Mouse (Mus musculus): ENCODE measurements around the gene Zfp800. TPM values are rescaled to one million over a fixed set of nuclear protein-coding genes. Genes with fewer than 3 reads are reported as not detected.

The Zfp800 gene
- polyA plus RNA-seq, 1 experiment from 2014 or later = 19.6 TPM

GRCm38 (mm10) chr6:28369966-28370683 lies 27.7 kb downstream of the Zfp800 start:
- Histone ChIP-seq H3K36me3 (ENCODE audit: control insufficient read depth, insufficient read depth, low read length) (no peaks in the 10 kb centered on the region), H3K4me3 (ENCODE audit: low read depth, low read length) (no peak overlapping the region), H3K9me3 (replicated peaks; ENCODE audit: control insufficient read depth, low read length) (no peaks in the 10 kb centered on the region), H3K9ac (ENCODE audit: low read length) (no peak overlapping the region), H3K4me1 (ENCODE audit: control insufficient read depth, insufficient read depth, low read length) (peaks cover 10% of the 10 kb centered on the region; the same call in 1 of the 2 replicates), H3K27ac (ENCODE audit: low read depth, low read length) (peak overlapping the region; percentile 48; the same call in 1 of the 2 replicates), H3K4me2 (ENCODE audit: low read length) (no peak overlapping the region), H3K27me3 (replicated peaks; ENCODE audit: control insufficient read depth, insufficient read depth, low read length) (no peaks in the 10 kb centered on the region)
- DNase-seq (ENCODE audit: low spot score) = peak; percentile 81
- 21% methylated on average over 6 of the region's 6 CpGs for WGBS
- peak; percentile 91 for ATAC-seq

DNA sequence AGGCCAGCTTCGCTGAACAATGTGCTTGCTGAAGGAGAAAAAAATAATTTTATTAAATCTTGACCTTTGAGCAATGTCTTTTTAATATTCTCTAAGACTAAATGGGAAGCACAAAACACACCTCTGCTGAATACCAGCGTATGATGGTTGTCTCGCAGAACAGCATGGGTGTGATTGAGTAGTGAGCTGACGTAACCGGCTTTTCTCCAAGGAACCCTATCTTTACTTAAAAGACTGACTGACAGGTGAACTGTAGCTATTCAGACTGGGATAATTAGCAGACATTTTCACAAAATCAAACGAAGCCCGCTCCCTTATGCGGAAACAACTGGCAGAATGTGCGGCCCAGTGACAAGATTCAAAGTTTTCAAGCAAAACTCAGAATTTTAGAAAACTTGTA lies 30.2 kb downstream of the Zfp800 start:
- Histone ChIP-seq H3K4me1 (ENCODE audit: control insufficient read depth, insufficient read depth, low read length) (peaks cover 10% of the 10 kb centered on the region; the same call in 1 of the 2 replicates), H3K36me3 (ENCODE audit: control insufficient read depth, insufficient read depth, low read length) (no peaks in the 10 kb centered on the region), H3K9ac (ENCODE audit: low read length) (no peak overlapping the region), H3K4me3 (ENCODE audit: low read depth, low read length) (no peak overlapping the region), H3K4me2 (ENCODE audit: low read length) (no peak overlapping the region), H3K27ac (ENCODE audit: low read depth, low read length) (no peak overlapping the region), H3K9me3 (replicated peaks; ENCODE audit: control insufficient read depth, low read length) (no peaks in the 10 kb centered on the region), H3K27me3 (replicated peaks; ENCODE audit: control insufficient read depth, insufficient read depth, low read length) (no peaks in the 10 kb centered on the region)
- WGBS = 26% methylated on average over 9 of the region's 9 CpGs
- DNase-seq (ENCODE audit: low spot score) = peak; percentile 60
- ATAC-seq = peak; percentile 71

DNA sequence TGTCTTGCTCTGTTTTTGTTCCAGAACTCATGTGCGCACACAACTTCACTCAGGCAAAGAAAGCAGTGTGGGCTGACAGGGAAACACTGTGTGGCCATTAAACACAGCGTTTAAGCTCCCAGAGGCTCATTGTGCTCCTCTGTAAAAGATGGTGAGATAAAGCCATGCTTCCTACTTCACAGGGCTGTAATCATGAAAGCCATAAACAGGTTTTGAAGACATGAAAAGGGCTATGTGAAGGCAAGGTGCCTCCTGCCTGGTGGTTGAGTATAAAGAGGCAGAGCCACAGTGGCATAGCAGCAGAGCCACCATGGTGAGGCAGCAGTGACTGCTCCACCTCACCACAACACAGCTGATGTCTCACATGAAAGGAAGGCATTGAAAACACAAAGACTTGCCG lies 46.7 kb downstream of the Zfp800 start:
- ATAC-seq (0 out of 2 replicates have a peak, but pooled peaks have one; percentile 20), DNase-seq (ENCODE audit: low spot score) (peak; percentile 25)
- 44% methylated on average over 3 of the region's 3 CpGs for WGBS
- Histone ChIP-seq H3K4me1 (ENCODE audit: control insufficient read depth, insufficient read depth, low read length) (no peaks in the 10 kb centered on the region), H3K9me3 (replicated peaks; ENCODE audit: control insufficient read depth, low read length) (no peaks in the 10 kb centered on the region), H3K27ac (ENCODE audit: low read depth, low read length) (no peak overlapping the region), H3K27me3 (replicated peaks; ENCODE audit: control insufficient read depth, insufficient read depth, low read length) (no peaks in the 10 kb centered on the region), H3K9ac (ENCODE audit: low read length) (no peak overlapping the region), H3K4me3 (ENCODE audit: low read depth, low read length) (no peak overlapping the region), H3K36me3 (ENCODE audit: control insufficient read depth, insufficient read depth, low read length) (no peaks in the 10 kb centered on the region), H3K4me2 (ENCODE audit: low read length) (no peak overlapping the region)

DNA sequence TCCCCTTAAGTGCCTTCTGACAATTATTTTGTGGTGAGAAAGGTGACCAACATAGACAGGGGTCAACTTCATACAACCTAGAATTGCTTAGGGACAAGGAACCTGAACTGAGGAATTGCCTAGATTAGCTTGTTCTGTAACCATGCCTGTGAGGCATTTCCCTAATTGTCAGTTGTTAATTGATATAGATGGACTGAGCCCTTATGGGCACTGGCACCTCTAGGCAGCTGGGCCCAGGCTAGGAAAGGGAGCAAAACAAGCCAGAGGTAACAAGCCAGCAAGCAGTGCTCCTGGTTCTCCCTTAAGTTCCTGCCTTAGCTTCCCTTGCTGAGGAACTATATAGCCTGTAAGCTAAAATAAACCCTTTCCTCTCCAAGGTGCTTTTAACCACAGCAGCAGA lies 52.1 kb downstream of the Zfp800 start:
- ATAC-seq = no peak
- Histone ChIP-seq H3K9ac (ENCODE audit: low read length) (no peak overlapping the region), H3K36me3 (ENCODE audit: control insufficient read depth, insufficient read depth, low read length) (no peaks in the 10 kb centered on the region), H3K27me3 (replicated peaks; ENCODE audit: control insufficient read depth, insufficient read depth, low read length) (no peaks in the 10 kb centered on the region), H3K4me1 (ENCODE audit: control insufficient read depth, insufficient read depth, low read length) (no peaks in the 10 kb centered on the region), H3K9me3 (replicated peaks; ENCODE audit: control insufficient read depth, low read length) (no peaks in the 10 kb centered on the region), H3K4me2 (ENCODE audit: low read length) (no peak overlapping the region), H3K27ac (ENCODE audit: low read depth, low read length) (no peak overlapping the region), H3K4me3 (ENCODE audit: low read depth, low read length) (no peak overlapping the region)
- no peak for DNase-seq (ENCODE audit: low spot score)

GRCm38 (mm10) chr6:28345181-28345580 lies 52.6 kb downstream of the Zfp800 start:
- Histone ChIP-seq H3K4me3 (ENCODE audit: low read depth, low read length) (no peak overlapping the region), H3K27ac (ENCODE audit: low read depth, low read length) (no peak overlapping the region), H3K9ac (ENCODE audit: low read length) (no peak overlapping the region), H3K4me2 (ENCODE audit: low read length) (no peak overlapping the region), H3K9me3 (replicated peaks; ENCODE audit: control insufficient read depth, low read length) (no peaks in the 10 kb centered on the region), H3K27me3 (replicated peaks; ENCODE audit: control insufficient read depth, insufficient read depth, low read length) (no peaks in the 10 kb centered on the region), H3K4me1 (ENCODE audit: control insufficient read depth, insufficient read depth, low read length) (no peaks in the 10 kb centered on the region), H3K36me3 (ENCODE audit: control insufficient read depth, insufficient read depth, low read length) (no peaks in the 10 kb centered on the region)
- DNase-seq (ENCODE audit: low spot score) (no peak), ATAC-seq (no peak)
- WGBS = 55% methylated on average over 7 of the region's 7 CpGs

- 87% methylated on average over 5 of the region's 5 CpGs for WGBS
- Histone ChIP-seq H3K9me3 (replicated peaks; ENCODE audit: control insufficient read depth, low read length) (no peaks in the 10 kb centered on the region), H3K4me1 (ENCODE audit: control insufficient read depth, insufficient read depth, low read length) (no peaks in the 10 kb centered on the region), H3K27me3 (replicated peaks; ENCODE audit: control insufficient read depth, insufficient read depth, low read length) (no peaks in the 10 kb centered on the region), H3K4me2 (ENCODE audit: low read length) (no peak overlapping the region), H3K36me3 (ENCODE audit: control insufficient read depth, insufficient read depth, low read length) (no peaks in the 10 kb centered on the region), H3K27ac (ENCODE audit: low read depth, low read length) (no peak overlapping the region), H3K9ac (ENCODE audit: low read length) (no peak overlapping the region), H3K4me3 (ENCODE audit: low read depth, low read length) (no peak overlapping the region)
- ATAC-seq (no peak), DNase-seq (ENCODE audit: low spot score) (no peak)
Observed at GRCm38 (mm10) chr6:28342863-28343262, 54.9 kb downstream of the Zfp800 start.

GRCm38 (mm10) chr6:28341174-28341573 lies 56.6 kb downstream of the Zfp800 start:
- H3K36me3 ChIP-seq (ENCODE audit: control insufficient read depth, insufficient read depth, low read length) = no peaks in the 10 kb centered on the region
- ATAC-seq = no peak
- no peaks in the 10 kb centered on the region for H3K27me3 ChIP-seq (replicated peaks; ENCODE audit: control insufficient read depth, insufficient read depth, low read length)

DNA sequence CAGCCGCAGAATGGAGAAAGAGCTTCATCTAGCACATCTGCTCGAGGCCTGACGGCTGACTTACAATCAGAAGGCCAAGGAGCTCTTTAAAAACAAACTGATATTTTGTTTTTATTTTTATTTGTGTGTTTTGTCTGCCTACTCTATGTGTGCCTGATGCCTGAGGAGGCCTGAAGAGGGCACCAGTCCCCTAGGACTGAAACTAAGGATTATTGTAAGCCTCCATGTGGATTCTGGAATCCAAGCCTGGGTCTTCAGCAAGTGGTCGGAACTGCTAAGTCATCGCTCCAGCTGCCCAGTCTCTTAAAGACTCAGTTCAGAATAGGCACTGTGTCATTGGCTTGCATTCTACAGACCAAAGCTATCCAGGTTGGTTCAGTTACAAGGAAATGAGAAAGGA lies 58.4 kb downstream of the Zfp800 start:
- Histone ChIP-seq H3K4me1 (ENCODE audit: control insufficient read depth, insufficient read depth, low read length) (no peaks in the 10 kb centered on the region), H3K36me3 (ENCODE audit: control insufficient read depth, insufficient read depth, low read length) (no peaks in the 10 kb centered on the region), H3K9me3 (replicated peaks; ENCODE audit: control insufficient read depth, low read length) (no peaks in the 10 kb centered on the region), H3K9ac (ENCODE audit: low read length) (no peak overlapping the region), H3K4me3 (ENCODE audit: low read depth, low read length) (no peak overlapping the region), H3K27me3 (replicated peaks; ENCODE audit: control insufficient read depth, insufficient read depth, low read length) (no peaks in the 10 kb centered on the region), H3K27ac (ENCODE audit: low read depth, low read length) (no peak overlapping the region), H3K4me2 (ENCODE audit: low read length) (no peak overlapping the region)
- 85% methylated on average over 5 of the region's 5 CpGs for WGBS
- DNase-seq (ENCODE audit: low spot score) (peak; percentile 19), ATAC-seq (no peak)

More at GRCm38 (mm10) chr6:28341174-28341573, 56.6 kb downstream of the Zfp800 start:
- Histone ChIP-seq H3K4me2 (ENCODE audit: low read length) (no peak overlapping the region), H3K4me3 (ENCODE audit: low read depth, low read length) (no peak overlapping the region), H3K9me3 (replicated peaks; ENCODE audit: control insufficient read depth, low read length) (no peaks in the 10 kb centered on the region), H3K4me1 (ENCODE audit: control insufficient read depth, insufficient read depth, low read length) (no peaks in the 10 kb centered on the region), H3K27ac (ENCODE audit: low read depth, low read length) (no peak overlapping the region), H3K9ac (ENCODE audit: low read length) (no peak overlapping the region)
- no peak for DNase-seq (ENCODE audit: low spot score)
- WGBS = 95% methylated on average over 4 of the region's 4 CpGs

DNA sequence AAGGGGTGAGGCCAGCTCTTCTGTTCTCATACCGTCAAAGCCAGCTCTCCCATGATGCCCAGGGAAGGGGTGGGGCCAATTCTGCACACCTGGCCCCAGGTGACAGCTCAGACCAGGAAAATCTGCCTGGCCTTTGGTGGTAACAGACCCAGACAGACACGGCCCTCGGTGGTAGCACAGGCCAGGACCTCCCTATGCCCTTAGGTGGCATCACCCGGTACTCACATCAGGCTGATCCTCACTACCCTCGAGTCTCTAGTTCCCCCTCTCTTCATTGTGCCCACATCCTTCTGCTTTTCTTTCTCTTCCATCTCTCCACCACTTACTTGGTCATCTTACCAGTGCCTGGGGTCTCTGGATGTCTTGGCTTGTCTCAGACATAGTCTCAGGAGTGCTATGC lies 64.1 kb downstream of the Zfp800 start:
- H3K36me3 ChIP-seq (ENCODE audit: control insufficient read depth, insufficient read depth, low read length) = no peaks in the 10 kb centered on the region
- H3K4me2 ChIP-seq (ENCODE audit: low read length) = no peak overlapping the region
- DNase-seq (ENCODE audit: low spot score) (no peak), ATAC-seq (no peak)
- 87% methylated on average over 5 of the region's 5 CpGs for WGBS
- no peaks in the 10 kb centered on the region for H3K27me3 ChIP-seq (replicated peaks; ENCODE audit: control insufficient read depth, insufficient read depth, low read length)
- H3K9ac ChIP-seq (ENCODE audit: low read length) = no peak overlapping the region
- no peaks in the 10 kb centered on the region for H3K9me3 ChIP-seq (replicated peaks; ENCODE audit: control insufficient read depth, low read length)
- no peak overlapping the region for H3K27ac ChIP-seq (ENCODE audit: low read depth, low read length)
- no peaks in the 10 kb centered on the region for H3K4me1 ChIP-seq (ENCODE audit: control insufficient read depth, insufficient read depth, low read length)
- no peak overlapping the region for H3K4me3 ChIP-seq (ENCODE audit: low read depth, low read length)
